Mouse (Mus musculus) limb, embryonic 14.5 days (tissue): ENCODE measurements around the gene Mms19. TPM values are rescaled to one million over a fixed set of nuclear protein-coding genes. Genes with fewer than 3 reads are reported as not detected.
A peak's percentile ranks its signal among the peaks of the same experiment; 100 is the strongest.

ENCODE experiments used
- ATAC-seq: fragments of 200-750 bp; cut with Nextera tagmentation; 2 replicates; pipeline ENCODE4 v1.8.0; 2017; ENCODE audit warnings: low read depth, moderate number of reproducible peaks, moderate TSS enrichment; ENCODE audit not compliant: low FRiP score
- DNase-seq: peaks from one replicate; pipeline ENCODE4 v3.0.0-alpha.2; 2015; ENCODE audit warnings: low spot score
- H3K27ac ChIP-seq: fragments of 300-500 bp; sonication (generic); replicated peaks from 2 replicates; pipeline ENCODE4 v1.5.1; 2014; ENCODE audit warnings: low read depth, mild to moderate bottlenecking, low read length, moderate library complexity, mixed read lengths
- H3K27me3 ChIP-seq: fragments of 300-500 bp; sonication (generic); 2 replicates; pipeline ENCODE4 v1.6.1; 2014; ENCODE audit warnings: low read length, mixed read lengths; ENCODE audit not compliant: control insufficient read depth, insufficient read depth
- H3K36me3 ChIP-seq: fragments of 300-500 bp; sonication (generic); 2 replicates; pipeline ENCODE4 v1.6.1; 2014; ENCODE audit warnings: mild to moderate bottlenecking, low read length, moderate library complexity, mixed read lengths; ENCODE audit not compliant: control insufficient read depth, insufficient read depth
- H3K4me1 ChIP-seq: fragments of 300-500 bp; sonication (generic); 2 replicates; pipeline ENCODE4 v1.6.1; 2014; ENCODE audit warnings: antibody characterized with exemption, low read length, mixed read lengths; ENCODE audit not compliant: control insufficient read depth, insufficient read depth
- H3K4me2 ChIP-seq: fragments of 300-500 bp; sonication (generic); replicated peaks from 2 replicates; pipeline ENCODE4 v1.6.1; 2014; ENCODE audit warnings: low read depth, mild to moderate bottlenecking, low read length, moderate library complexity; ENCODE audit not compliant: severe bottlenecking
- H3K4me3 ChIP-seq: fragments of 300-500 bp; sonication (generic); replicated peaks from 2 replicates; pipeline ENCODE4 v1.5.1; 2014; ENCODE audit warnings: low read length
- H3K9ac ChIP-seq: fragments of 300-500 bp; sonication (generic); 2 replicates; pipeline ENCODE4 v1.6.1; 2014; ENCODE audit warnings: mild to moderate bottlenecking, low read depth, low read length, moderate library complexity; ENCODE audit not compliant: severe bottlenecking
- H3K9me3 ChIP-seq: fragments of 300-500 bp; sonication (generic); 2 replicates; pipeline ENCODE4 v1.6.1; 2016; ENCODE audit warnings: low read length; ENCODE audit not compliant: control insufficient read depth
- POLR2A ChIP-seq: fragments of 200-500 bp; IDR thresholded peaks from 2 replicates; pipeline ENCODE4 v1.8.0; 2012; ENCODE audit warnings: inconsistent platforms, mild to moderate bottlenecking, moderate library complexity, borderline replicate concordance; ENCODE audit not compliant: insufficient read depth, insufficient read length; ENCODE audit errors: extremely low read depth
- whole genome bisulfite sequencing: fragments of 180-500 bp; shearing (Covaris S2); extraction: QIAGEN DNeasy Blood & Tissue Kit; methylation state at CpG from one replicate; pipeline ENCODE4 v1.1.7; 2014; 5-methylcytosine and 5-hydroxymethylcytosine counted together
- polyA plus RNA-seq, 2 experiments: library from polyadenylated mRNA; depleted of rRNA in 1 of 2; stranded (reverse) in 1 of 2; unstranded in 1 of 2; fragments of >200 nt; fragmentation: Nextera tagmentation in 1 of 2; extraction: Ambion mirVana in 1 of 2; gene quantifications; 2 replicates each; pipeline versions ENCODE4 v1.2.1 to v1.2.3; 2012 to 2014

Mms19 gene
- polyA plus RNA-seq, 2 experiments: 30.0 to 83.7 TPM

GRCm38 (mm10) chr19:42004258-42004657, 23.3 kb upstream of the Mms19 start:
- no peak overlapping the region for H3K27ac ChIP-seq
- peaks cover 50% of the 10 kb centered on the region for H3K4me1 ChIP-seq
- H3K9me3 ChIP-seq: no peaks in the 10 kb centered on the region
- 66% methylated on average over 6 of the region's 6 CpGs for WGBS
- no peak overlapping the region for H3K4me2 ChIP-seq
- H3K36me3 ChIP-seq: no peaks in the 10 kb centered on the region
- no peak overlapping the region for H3K9ac ChIP-seq
- TF ChIP-seq POLR2A: no peak
- ATAC-seq: no peak
- H3K27me3 ChIP-seq: no peaks in the 10 kb centered on the region
- no peak for DNase-seq
- no peak overlapping the region for H3K4me3 ChIP-seq

GRCm38 (mm10) chr19:42001253-42001980, 20.5 kb upstream of the Mms19 start:
- no peaks in the 10 kb centered on the region for H3K27me3 ChIP-seq
- ATAC-seq: no peak
- TF ChIP-seq POLR2A: no peak
- DNase-seq: no peak
- 88% methylated on average over 12 of the region's 12 CpGs for WGBS
- H3K36me3 ChIP-seq: no peaks in the 10 kb centered on the region
- H3K9me3 ChIP-seq: no peaks in the 10 kb centered on the region
- no peak overlapping the region for H3K4me3 ChIP-seq
- no peak overlapping the region for H3K9ac ChIP-seq
- H3K4me1 ChIP-seq: peaks cover 57% of the 10 kb centered on the region
- H3K4me2 ChIP-seq: 0 out of 2 replicates have a peak overlapping the region, but pooled peaks have one; percentile 5
- peak overlapping the region; percentile 82 for H3K27ac ChIP-seq

GRCm38 (mm10) chr19:42000446-42000958, 19.5 kb upstream of the Mms19 start:
- peak overlapping the region; percentile 82 for H3K27ac ChIP-seq
- H3K9ac ChIP-seq: no peak overlapping the region
- no peak overlapping the region for H3K4me3 ChIP-seq
- peak; percentile 84 for DNase-seq
- no peaks in the 10 kb centered on the region for H3K27me3 ChIP-seq
- no peaks in the 10 kb centered on the region for H3K9me3 ChIP-seq
- 0 out of 2 replicates have a peak overlapping the region, but pooled peaks have one; percentile 5 for H3K4me2 ChIP-seq
- ATAC-seq: peak; percentile 83
- 8% methylated on average over 4 of the region's 4 CpGs for WGBS
- TF ChIP-seq POLR2A: no peak
- peaks cover 53% of the 10 kb centered on the region for H3K4me1 ChIP-seq
- no peaks in the 10 kb centered on the region for H3K36me3 ChIP-seq

GRCm38 (mm10) chr19:41999688-42000283, 18.8 kb upstream of the Mms19 start:
- no peak overlapping the region for H3K4me2 ChIP-seq
- H3K36me3 ChIP-seq: no peaks in the 10 kb centered on the region
- no peak overlapping the region for H3K4me3 ChIP-seq
- no peak overlapping the region for H3K9ac ChIP-seq
- WGBS: 64% methylated on average over 4 of the region's 4 CpGs
- no peaks in the 10 kb centered on the region for H3K9me3 ChIP-seq
- no peak for TF ChIP-seq POLR2A
- DNase-seq: no peak
- ATAC-seq: no peak
- H3K27ac ChIP-seq: peak overlapping the region; percentile 82
- no peaks in the 10 kb centered on the region for H3K27me3 ChIP-seq
- peaks cover 51% of the 10 kb centered on the region for H3K4me1 ChIP-seq

- peaks cover 44% of the 10 kb centered on the region for H3K4me1 ChIP-seq
- TF ChIP-seq POLR2A: no peak
- H3K27ac ChIP-seq: no peak overlapping the region
- ATAC-seq (no peak), DNase-seq (no peak)
- no peaks in the 10 kb centered on the region for H3K36me3 ChIP-seq
- H3K9me3 ChIP-seq: no peaks in the 10 kb centered on the region
- WGBS: 82% methylated on average over 9 of the region's 9 CpGs
- no peak overlapping the region for H3K4me2 ChIP-seq
- no peaks in the 10 kb centered on the region for H3K27me3 ChIP-seq
- no peak overlapping the region for H3K4me3 ChIP-seq
- H3K9ac ChIP-seq: no peak overlapping the region
Observed at GRCm38 (mm10) chr19:41998770-41999548, 18.0 kb upstream of the Mms19 start.
